Mouse (Mus musculus) forebrain, embryonic 14.5 days (tissue): ENCODE data around the gene Hs6st3. TPM values are rescaled to one million over a fixed set of nuclear protein-coding genes. Genes with fewer than 3 reads are reported as not detected.
A peak's percentile ranks its signal among the peaks of the same experiment; 100 is the strongest.

Experiments
- ATAC-seq: fragments of 200-750 bp; cut with Nextera tagmentation; 2 replicates; pipeline ENCODE4 v1.8.0; 2017; ENCODE audit warnings: mild to moderate bottlenecking, moderate library complexity
- DNase-seq: peaks from one replicate; pipeline ENCODE4 v3.0.0-alpha.2; 2015; ENCODE audit warnings: low spot score
- H3K27ac ChIP-seq: fragments of 300-500 bp; sonication (generic); 2 replicates; pipeline ENCODE4 v1.5.1; 2014; ENCODE audit warnings: low read depth, mild to moderate bottlenecking, control low read depth, low read length, moderate library complexity
- H3K27me3 ChIP-seq: fragments of 300-500 bp; sonication (generic); replicated peaks from 2 replicates; pipeline ENCODE4 v1.6.1; 2014; ENCODE audit warnings: low read length, control low read depth, mixed read lengths; ENCODE audit not compliant: control insufficient read depth, insufficient read depth
- H3K36me3 ChIP-seq: fragments of 300-500 bp; sonication (generic); 2 replicates; pipeline ENCODE4 v1.6.1; 2014; ENCODE audit warnings: low read length, control low read depth; ENCODE audit not compliant: control insufficient read depth, insufficient read depth
- H3K4me1 ChIP-seq: fragments of 300-500 bp; sonication (generic); 2 replicates; pipeline ENCODE4 v1.6.1; 2014; ENCODE audit warnings: antibody characterized with exemption, low read length, control low read depth; ENCODE audit not compliant: control insufficient read depth, insufficient read depth
- H3K4me2 ChIP-seq: fragments of 300-500 bp; sonication (generic); 2 replicates; pipeline ENCODE4 v1.6.1; 2014; ENCODE audit warnings: mild to moderate bottlenecking, control low read depth, low read length
- H3K4me3 ChIP-seq: fragments of 300-500 bp; sonication (generic); 2 replicates; pipeline ENCODE4 v1.5.1; 2014; ENCODE audit warnings: low read depth, low read length, control low read depth
- H3K9ac ChIP-seq: fragments of 300-500 bp; sonication (generic); 2 replicates; pipeline ENCODE4 v1.6.1; 2014; ENCODE audit warnings: mild to moderate bottlenecking, low read length, control low read depth, moderate library complexity
- H3K9me3 ChIP-seq: fragments of 300-500 bp; sonication (generic); replicated peaks from 2 replicates; pipeline ENCODE4 v1.6.1; 2016; ENCODE audit warnings: low read length, control low read depth, mixed read lengths; ENCODE audit not compliant: control insufficient read depth
- WGBS: fragments of 180-500 bp; shearing (Covaris S2); extraction: QIAGEN DNeasy Blood & Tissue Kit; methylation state at CpG from one replicate; pipeline ENCODE4 v1.1.7; 2014; 5-methylcytosine and 5-hydroxymethylcytosine counted together
- polyA plus RNA-seq: library from polyadenylated mRNA; unstranded; fragments of >200 nt; fragmentation: Nextera tagmentation; extraction: Ambion mirVana; gene quantifications from 2 replicates; pipeline ENCODE4 v1.2.1, GENCODE M21; 2014

Gene Hs6st3
- polyA plus RNA-seq, 1 experiment from 2014 or later: 0.50 TPM

GRCm38 (mm10) chr14:119852139-119852538 lies 714.0 kb downstream of the Hs6st3 start:
- ATAC-seq: 0 out of 2 replicates have a peak, but pooled peaks have one; percentile 6

DNA sequence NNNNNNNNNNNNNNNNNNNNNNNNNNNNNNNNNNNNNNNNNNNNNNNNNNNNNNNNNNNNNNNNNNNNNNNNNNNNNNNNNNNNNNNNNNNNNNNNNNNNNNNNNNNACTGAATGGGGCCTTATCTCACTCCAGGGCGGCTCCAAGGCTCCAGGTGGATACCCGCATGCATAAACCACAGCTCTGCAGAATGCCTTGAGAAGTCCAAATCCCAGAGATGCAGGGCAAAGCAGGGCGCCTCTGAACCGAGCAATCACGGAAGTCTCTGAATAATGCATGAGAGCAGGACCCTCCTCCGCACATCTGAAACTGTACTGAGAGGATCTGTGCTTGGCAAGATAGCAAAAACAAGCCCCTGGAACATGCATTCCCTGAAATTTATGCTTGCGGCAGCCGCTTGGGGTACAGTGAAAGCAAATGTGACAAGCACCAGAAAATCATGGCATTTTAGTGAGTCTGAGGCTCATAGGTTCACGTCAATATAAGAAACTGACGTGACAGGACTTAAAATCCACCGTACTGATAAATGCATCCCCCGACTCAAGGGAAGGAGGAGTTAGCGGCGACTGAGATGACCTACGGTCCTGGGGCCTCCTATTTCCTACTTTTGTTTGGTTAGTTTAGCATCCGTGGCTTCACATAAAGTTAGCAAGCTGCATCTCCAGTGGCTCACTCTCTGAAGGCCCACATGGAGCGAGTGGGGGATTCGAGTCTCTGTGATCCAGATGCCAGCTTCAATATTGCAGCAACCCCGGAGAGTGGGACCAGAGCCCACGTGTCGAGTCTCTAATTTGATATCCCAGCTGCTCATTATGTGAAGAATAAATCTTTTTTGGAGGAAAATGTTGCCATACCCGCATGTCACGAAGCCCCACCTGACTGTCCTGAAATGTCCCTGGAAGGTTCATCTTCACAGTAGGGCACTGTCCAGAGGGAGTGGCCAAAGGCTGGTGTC lies 719.5 kb downstream of the Hs6st3 start:
- H3K4me2 ChIP-seq: peak overlapping the region; percentile 38
- WGBS: 46% methylated on average over 23 of the region's 23 CpGs
- ATAC-seq (peak; percentile 87), DNase-seq (peak; percentile 68)
- no peak overlapping the region for H3K4me3 ChIP-seq
- H3K36me3 ChIP-seq: no peaks in the 10 kb centered on the region
- no peaks in the 10 kb centered on the region for H3K27me3 ChIP-seq
- no peak overlapping the region; the same call in 1 of the 2 replicates for H3K9ac ChIP-seq
- H3K27ac ChIP-seq: peak overlapping the region; percentile 49
- H3K4me1 ChIP-seq: no peaks in the 10 kb centered on the region; the same call in none of the 2 replicates
- no peaks in the 10 kb centered on the region for H3K9me3 ChIP-seq

More at GRCm38 (mm10) chr14:119852139-119852538, 714.0 kb downstream of the Hs6st3 start:
- no peaks in the 10 kb centered on the region for H3K36me3 ChIP-seq
- no peaks in the 10 kb centered on the region for H3K27me3 ChIP-seq
- H3K4me3 ChIP-seq: no peak overlapping the region
- no peak overlapping the region for H3K27ac ChIP-seq
- DNase-seq: no peak
- H3K4me2 ChIP-seq: no peak overlapping the region
- no peaks in the 10 kb centered on the region for H3K9me3 ChIP-seq
- 13% methylated on average over 5 of the region's 5 CpGs for WGBS
- H3K9ac ChIP-seq: no peak overlapping the region
- no peaks in the 10 kb centered on the region; the same call in 1 of the 2 replicates for H3K4me1 ChIP-seq

DNA sequence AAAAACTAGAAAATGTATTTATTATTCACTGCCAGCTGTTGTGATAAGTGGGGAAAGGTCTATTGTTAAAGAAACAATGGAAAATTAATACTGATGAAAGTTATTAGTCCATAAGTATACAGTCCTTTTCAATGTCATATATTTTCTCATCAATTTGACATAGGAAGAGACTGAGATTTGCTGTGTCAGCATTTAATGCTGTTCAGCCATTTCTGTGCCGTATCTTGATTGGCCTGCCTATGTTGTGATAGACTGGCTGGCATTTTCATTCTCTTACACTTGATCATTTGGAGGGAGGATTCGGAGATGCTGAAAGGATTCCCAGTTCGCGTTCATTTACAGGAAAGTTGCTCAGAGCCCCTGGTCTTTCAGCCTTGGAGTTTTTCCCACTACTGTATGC lies 735.5 kb downstream of the Hs6st3 start:
- H3K4me2 ChIP-seq: no peak overlapping the region
- H3K36me3 ChIP-seq: no peaks in the 10 kb centered on the region
- no peak overlapping the region for H3K9ac ChIP-seq
- H3K27me3 ChIP-seq: no peaks in the 10 kb centered on the region
- H3K27ac ChIP-seq: no peak overlapping the region
- WGBS: 87% methylated on average over 4 of the region's 4 CpGs
- no peaks in the 10 kb centered on the region for H3K4me1 ChIP-seq
- DNase-seq (peak; percentile 4), ATAC-seq (no peak)
- H3K9me3 ChIP-seq: no peaks in the 10 kb centered on the region
- H3K4me3 ChIP-seq: no peak overlapping the region

DNA sequence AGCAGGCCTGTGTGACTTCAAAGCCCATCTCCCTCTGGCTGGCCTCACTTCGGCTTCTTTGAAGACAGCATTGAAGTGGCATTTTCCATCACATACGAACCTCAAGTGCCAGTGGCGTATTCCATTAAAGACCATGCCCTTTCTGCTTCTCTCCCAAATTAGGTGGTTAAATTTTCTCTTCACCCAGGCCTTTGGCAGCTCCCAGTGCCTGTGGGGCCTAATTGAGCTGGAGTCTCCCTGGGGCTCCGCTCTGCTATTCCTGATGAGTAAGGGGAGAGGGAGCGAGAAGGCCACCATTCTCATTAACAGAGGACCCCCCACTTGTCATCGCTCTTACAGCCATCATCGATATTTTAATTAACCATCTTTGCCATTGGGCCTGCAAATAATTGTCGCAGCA lies 754.8 kb downstream of the Hs6st3 start:
- H3K36me3 ChIP-seq: no peaks in the 10 kb centered on the region
- H3K9me3 ChIP-seq: no peaks in the 10 kb centered on the region
- H3K4me1 ChIP-seq: no peaks in the 10 kb centered on the region
- ATAC-seq (no peak), DNase-seq (no peak)
- H3K4me2 ChIP-seq: no peak overlapping the region
- no peak overlapping the region for H3K27ac ChIP-seq
- no peaks in the 10 kb centered on the region for H3K27me3 ChIP-seq
- no peak overlapping the region for H3K4me3 ChIP-seq
- no peak overlapping the region for H3K9ac ChIP-seq
- WGBS: 73% methylated on average over 8 of the region's 8 CpGs

DNA sequence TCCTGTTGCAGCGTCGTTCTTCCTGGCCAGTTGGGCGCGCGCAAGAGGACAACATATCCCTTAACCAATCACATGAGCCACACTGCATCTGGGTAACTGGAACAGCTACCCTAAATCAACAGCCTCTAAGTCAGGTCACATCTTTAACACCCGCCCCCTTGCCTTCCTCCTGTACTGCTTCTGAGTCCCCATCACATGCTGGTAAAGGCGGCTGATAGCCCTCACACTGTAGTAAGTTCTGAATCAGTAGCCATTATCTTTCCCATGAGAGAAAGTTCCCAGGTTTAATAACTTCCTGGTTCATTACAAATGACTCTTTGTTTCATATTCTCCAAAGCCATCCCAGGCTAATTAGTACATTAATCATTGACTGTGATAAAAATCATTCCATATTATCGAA lies 757.0 kb downstream of the Hs6st3 start:
- WGBS: 92% methylated on average over 8 of the region's 8 CpGs
- H3K27ac ChIP-seq: no peak overlapping the region
- no peaks in the 10 kb centered on the region for H3K9me3 ChIP-seq
- no peak for DNase-seq
- H3K4me3 ChIP-seq: no peak overlapping the region
- no peaks in the 10 kb centered on the region for H3K27me3 ChIP-seq
- no peaks in the 10 kb centered on the region for H3K4me1 ChIP-seq
- H3K36me3 ChIP-seq: no peaks in the 10 kb centered on the region
- no peak overlapping the region for H3K4me2 ChIP-seq
- no peak overlapping the region for H3K9ac ChIP-seq
- ATAC-seq: no peak

GRCm38 (mm10) chr14:119895765-119896465 lies 757.8 kb downstream of the Hs6st3 start:
- DNase-seq (no peak), ATAC-seq (no peak)
- Histone ChIP-seq H3K36me3 (no peaks in the 10 kb centered on the region), H3K9me3 (no peaks in the 10 kb centered on the region), H3K27me3 (no peaks in the 10 kb centered on the region), H3K9ac (no peak overlapping the region), H3K4me1 (no peaks in the 10 kb centered on the region), H3K4me3 (no peak overlapping the region), H3K4me2 (no peak overlapping the region), H3K27ac (no peak overlapping the region)
- WGBS: 77% methylated on average over 10 of the region's 10 CpGs

DNA sequence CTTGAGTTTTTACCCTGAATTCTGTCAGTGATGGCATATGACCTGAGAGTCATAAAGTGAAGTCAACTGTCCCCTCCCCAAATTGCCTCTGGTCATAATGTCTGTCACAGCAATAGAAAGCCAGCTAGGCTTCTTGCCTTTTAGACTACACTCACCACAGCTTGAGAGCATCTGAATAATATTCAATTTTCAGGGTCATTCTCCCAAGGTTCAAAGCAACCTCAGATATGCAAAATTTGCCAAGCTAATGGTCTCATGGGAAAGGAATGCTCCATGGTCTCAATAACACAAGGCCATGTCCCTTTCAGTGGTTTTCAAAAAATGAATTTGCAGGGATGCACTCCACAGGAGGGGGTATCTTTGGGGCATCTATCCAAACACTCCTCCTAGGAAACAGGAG lies 764.3 kb downstream of the Hs6st3 start:
- ATAC-seq (no peak), DNase-seq (no peak)
- Histone ChIP-seq H3K9ac (no peak overlapping the region), H3K4me1 (no peaks in the 10 kb centered on the region), H3K27me3 (no peaks in the 10 kb centered on the region), H3K4me3 (no peak overlapping the region), H3K27ac (no peak overlapping the region), H3K36me3 (no peaks in the 10 kb centered on the region), H3K4me2 (no peak overlapping the region), H3K9me3 (no peaks in the 10 kb centered on the region)

- no peak for DNase-seq
- 81% methylated on average over 13 of the region's 13 CpGs for WGBS
These were observed 770.0 kb downstream of the Hs6st3 start for GRCm38 (mm10) chr14:119908032-119908675.

More at GRCm38 (mm10) chr14:119908032-119908675, 770.0 kb downstream of the Hs6st3 start:
- ATAC-seq: no peak
- H3K9me3 ChIP-seq: no peaks in the 10 kb centered on the region
- no peak overlapping the region for H3K9ac ChIP-seq
- no peaks in the 10 kb centered on the region for H3K36me3 ChIP-seq
- H3K27ac ChIP-seq: no peak overlapping the region
- no peak overlapping the region for H3K4me2 ChIP-seq
- H3K4me1 ChIP-seq: no peaks in the 10 kb centered on the region
- H3K27me3 ChIP-seq: no peaks in the 10 kb centered on the region
- H3K4me3 ChIP-seq: no peak overlapping the region
